Mouse (Mus musculus): ENCODE measurements around the gene Map3k14.

DNA sequence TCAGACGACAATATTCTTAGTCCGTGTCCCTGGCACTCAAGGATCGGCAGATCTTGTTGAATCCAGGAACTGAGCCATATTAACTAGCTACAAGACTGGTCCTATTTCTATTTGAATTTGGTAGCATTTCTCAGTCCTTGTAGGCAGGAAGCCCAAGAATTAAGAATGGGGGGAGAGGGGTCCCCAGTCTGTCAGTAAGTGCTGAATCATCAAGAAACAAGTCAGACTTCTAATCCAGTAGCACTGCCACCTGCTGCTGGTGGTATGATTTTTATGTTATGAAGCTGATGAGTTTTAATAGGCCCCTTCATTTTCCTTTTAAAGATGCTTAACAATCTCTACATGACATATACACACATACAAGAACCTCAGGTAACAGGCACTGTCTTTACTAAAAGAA, 16.9 kb downstream of the Map3k14 start:
- TF ChIP-seq CTCF (IDR thresholded peaks at IDR 0.05; ENCODE audit: low read depth) (no peak), EP300 (IDR thresholded peaks at IDR 0.05; ENCODE audit: low read depth) (no peak)

Data from liver, embryonic 14.5 days (tissue).